Mouse (Mus musculus) brain, embryonic 14.5 days (tissue): ENCODE data around the gene Naa15. TPM values are rescaled to one million over a fixed set of nuclear protein-coding genes. Genes with fewer than 3 reads are reported as not detected.
"Not testable (repeated sequence)": the region's sequence is repeated elsewhere in the genome, so short reads cannot be mapped to it uniquely, and the experiment has no call there.

Source experiments
- DNase-seq: peaks from one replicate; pipeline ENCODE4 v3.0.0-alpha.2; 2011; ENCODE audit warnings: low read depth
- CTCF ChIP-seq: fragments of 200-500 bp; IDR thresholded peaks from 2 replicates; pipeline ENCODE4 v1.5.1; 2012; ENCODE audit warnings: inconsistent platforms, mild to moderate bottlenecking, moderate library complexity, borderline replicate concordance; ENCODE audit not compliant: insufficient read depth, insufficient read length; ENCODE audit errors: extremely low read depth
- POLR2A ChIP-seq: fragments of 200-500 bp; IDR thresholded peaks from 2 replicates; pipeline ENCODE4 v1.6.1; 2012; ENCODE audit warnings: mild to moderate bottlenecking, inconsistent platforms, borderline replicate concordance; ENCODE audit not compliant: poor library complexity, insufficient read depth, insufficient read length, severe bottlenecking; ENCODE audit errors: extremely low read depth
- polyA plus RNA-seq: library from polyadenylated mRNA; depleted of rRNA; stranded (reverse); fragments of >200 nt; gene quantifications from 2 replicates; pipeline ENCODE4 v1.2.3, GENCODE M21; 2012

The Naa15 gene
- polyA plus RNA-seq, 1 experiment: 31.7 TPM

- TF ChIP-seq POLR2A (no peak), CTCF (no peak)
- peak; percentile 49 for DNase-seq
Measured at GRCm38 (mm10) chr3:51416364-51417134, 1.6 kb downstream of the Naa15 start.

- TF ChIP-seq POLR2A (no peak), CTCF (no peak)
Measured at GRCm38 (mm10) chr3:51417135-51417458, 2.1 kb downstream of the Naa15 start.

DNA sequence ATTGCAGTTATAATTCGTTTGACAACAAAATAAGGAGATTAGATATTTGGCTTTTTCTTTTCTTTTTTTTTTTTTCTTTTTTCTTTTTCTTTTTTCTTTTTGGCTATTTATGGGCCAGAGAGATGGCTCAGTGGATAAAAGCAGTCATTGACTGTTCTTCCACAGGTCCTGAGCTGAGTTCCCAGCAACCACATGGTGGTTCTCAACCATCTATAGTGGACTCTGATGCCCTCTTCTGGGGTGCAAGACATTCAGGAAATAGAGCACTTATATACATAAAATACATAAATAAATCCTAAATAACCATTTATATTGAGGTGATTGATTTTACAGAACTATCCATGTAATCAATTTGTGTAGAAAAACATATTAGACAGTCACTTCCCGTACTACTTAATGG, 2.5 kb downstream of the Naa15 start:
- no peak for DNase-seq
- no peak for TF ChIP-seq CTCF
- no peak for TF ChIP-seq POLR2A

More at GRCm38 (mm10) chr3:51417135-51417458, 2.1 kb downstream of the Naa15 start:
- no peak for DNase-seq

GRCm38 (mm10) chr3:51417966-51418365, 3.0 kb downstream of the Naa15 start:
- no peak for DNase-seq
- TF ChIP-seq POLR2A (no peak), CTCF (no peak)

DNA sequence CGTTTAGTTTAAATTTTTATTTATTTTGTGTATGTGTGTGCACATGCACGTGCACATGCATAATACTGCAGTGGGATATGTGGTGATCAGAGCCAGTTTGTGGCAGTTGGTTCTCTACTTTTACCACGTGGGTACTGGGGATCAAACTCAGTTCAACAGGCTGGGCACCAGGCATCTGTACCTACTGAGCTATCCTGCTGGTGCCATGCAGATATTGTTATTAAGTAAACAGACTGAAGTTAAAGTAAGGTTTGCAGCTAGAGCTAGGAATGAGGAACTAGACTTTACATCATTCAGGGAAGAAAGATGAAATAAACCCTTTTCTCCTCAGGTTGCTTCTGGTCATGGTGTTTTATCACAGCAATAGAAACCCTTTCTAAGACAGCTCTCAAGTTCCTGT, 7.0 kb downstream of the Naa15 start:
- TF ChIP-seq POLR2A: no peak
- TF ChIP-seq CTCF: no peak
- DNase-seq: no peak

- TF ChIP-seq CTCF (no peak), POLR2A (no peak)
- no peak for DNase-seq
Measured at GRCm38 (mm10) chr3:51425394-51425793, 10.4 kb downstream of the Naa15 start.

DNA sequence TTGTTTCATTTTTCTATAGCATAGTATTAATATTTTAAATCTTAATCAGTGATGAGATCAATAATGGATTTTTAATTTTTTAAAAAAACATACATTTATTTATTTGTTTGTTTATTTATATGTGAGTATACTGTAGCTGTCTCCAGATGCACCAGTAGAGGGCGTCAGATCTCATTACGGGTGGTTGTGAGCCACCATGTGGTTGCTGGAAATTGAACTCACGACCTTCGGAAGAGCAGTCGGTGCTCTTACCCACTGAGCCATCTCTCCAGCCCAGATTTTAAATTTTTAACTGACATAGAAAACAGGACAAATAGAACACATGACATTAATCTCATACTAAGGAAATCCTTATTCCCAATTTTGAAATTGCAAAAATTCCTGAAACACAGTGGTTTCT, 19.4 kb downstream of the Naa15 start:
- DNase-seq: not testable (repeated sequence)

DNA sequence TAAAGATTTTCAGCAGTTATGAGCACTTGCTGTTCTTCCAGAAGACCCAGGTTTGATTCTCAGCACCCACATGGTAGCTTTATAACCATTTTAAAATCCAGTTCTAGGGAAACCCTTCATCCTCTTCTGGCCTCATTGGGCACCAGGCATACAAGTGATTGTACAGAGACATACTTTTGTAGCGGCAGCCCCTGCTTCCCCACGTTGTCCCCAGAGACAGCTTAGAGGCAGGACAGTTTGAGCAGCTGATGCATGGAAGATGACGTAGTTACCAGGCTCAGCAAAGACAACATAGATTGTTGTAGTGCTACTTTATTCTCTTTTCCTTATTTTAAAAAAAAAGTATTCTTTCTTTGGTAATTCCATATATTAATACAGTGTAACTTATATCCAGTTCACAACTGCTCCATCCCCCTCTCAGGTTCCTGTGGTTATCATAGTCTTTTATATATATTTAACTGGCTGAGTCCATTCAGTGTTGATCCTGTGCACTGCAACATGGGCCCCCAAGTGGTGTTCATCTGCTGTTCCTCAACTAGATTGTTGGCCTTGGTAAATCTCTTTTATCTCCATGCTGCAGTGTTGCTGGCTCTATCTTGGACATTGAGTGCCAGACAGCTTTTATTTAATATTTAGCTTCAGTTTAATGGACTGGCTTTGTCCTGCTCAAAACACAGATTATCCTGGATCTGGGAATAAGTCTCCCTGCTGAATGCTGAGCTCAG, 20.1 kb downstream of the Naa15 start:
- no peak for TF ChIP-seq POLR2A
- TF ChIP-seq CTCF: no peak
- DNase-seq: no peak

DNA sequence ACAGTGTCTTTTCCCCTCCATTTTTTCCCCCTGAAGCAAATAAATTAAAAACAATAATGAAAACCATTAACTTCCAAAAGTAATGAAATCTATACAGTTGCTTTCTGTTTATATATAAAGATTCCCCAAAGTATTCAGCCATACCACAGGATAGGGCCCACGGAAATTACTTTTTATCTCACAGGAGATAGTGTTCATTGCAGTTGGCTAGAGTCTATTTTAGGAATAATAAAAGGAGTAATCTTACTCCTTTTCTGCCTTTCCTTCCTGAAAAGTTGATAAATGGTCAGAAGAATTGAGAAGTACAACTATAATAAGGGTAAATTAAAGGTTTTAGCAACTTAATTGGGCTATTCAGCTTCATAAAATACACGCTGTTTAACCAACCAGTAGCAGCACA, 53.6 kb downstream of the Naa15 start:
- DNase-seq: no peak
- TF ChIP-seq CTCF: no peak

GRCm38 (mm10) chr3:51475706-51476105, 60.8 kb downstream of the Naa15 start:
- DNase-seq: no peak
- TF ChIP-seq POLR2A (no peak), CTCF (no peak)

GRCm38 (mm10) chr3:51479893-51480292, 64.9 kb downstream of the Naa15 start:
- no peak for DNase-seq
- no peak for TF ChIP-seq POLR2A
- TF ChIP-seq CTCF: no peak

GRCm38 (mm10) chr3:51481059-51481458, 66.1 kb downstream of the Naa15 start:
- TF ChIP-seq CTCF (peak; percentile 70), POLR2A (no peak)
- DNase-seq: peak; percentile 78
